Mouse (Mus musculus) myocyte (in vitro differentiated cells): Measurements from ENCODE around the gene Lin9.

Experiments used
- CEBPB ChIP-seq: IDR thresholded peaks from 2 replicates; pipeline ENCODE4 v1.6.1; 2011; ENCODE audit warnings: mild to moderate bottlenecking, moderate library complexity; ENCODE audit not compliant: poor library complexity, insufficient read depth, severe bottlenecking
- E2F4 ChIP-seq: IDR thresholded peaks from one replicate; pipeline ENCODE4 v1.6.1; 2011; ENCODE audit warnings: mild to moderate bottlenecking, control low read depth, moderate library complexity; ENCODE audit not compliant: insufficient read depth
- MAX ChIP-seq: IDR thresholded peaks from one replicate; pipeline ENCODE4 v1.6.1; 2011; ENCODE audit warnings: low read depth, mild to moderate bottlenecking, control low read depth
- MYOD1 ChIP-seq, 3 experiments: IDR thresholded peaks; one replicate each; pipeline ENCODE4 v1.6.1; 2011; ENCODE audit warnings: control low read depth in 2 of 3, low read depth in 2 of 3, mild to moderate bottlenecking in 2 of 3, moderate library complexity in 1 of 3; ENCODE audit not compliant: insufficient read length in 2 of 3, control insufficient read depth in 1 of 3
- MYOG ChIP-seq, 3 experiments: IDR thresholded peaks; one replicate each; pipeline ENCODE4 v1.6.1; 2011; ENCODE audit warnings: control low read depth in 2 of 3, low read depth in 2 of 3, mild to moderate bottlenecking in 2 of 3; ENCODE audit not compliant: insufficient read length in 2 of 3, control insufficient read depth in 1 of 3, insufficient read depth in 1 of 3
- POLR2A ChIP-seq: IDR thresholded peaks from one replicate; pipeline ENCODE4 v1.6.1; 2011; ENCODE audit warnings: low read depth, mild to moderate bottlenecking, control low read depth, moderate library complexity; ENCODE audit not compliant: insufficient read length
- POLR2AphosphoS2 ChIP-seq: IDR thresholded peaks from one replicate; pipeline ENCODE4 v1.6.1; 2011; ENCODE audit warnings: low read depth, control low read depth; ENCODE audit not compliant: insufficient read length
- REST ChIP-seq: IDR thresholded peaks from one replicate; pipeline ENCODE4 v1.6.1; 2011; ENCODE audit warnings: mild to moderate bottlenecking, control low read depth, moderate library complexity; ENCODE audit not compliant: insufficient read depth, insufficient read length
- TCF12 ChIP-seq: IDR thresholded peaks from one replicate; pipeline ENCODE4 v1.6.1; 2011; ENCODE audit warnings: mild to moderate bottlenecking, control low read depth; ENCODE audit not compliant: poor library complexity, insufficient read depth, severe bottlenecking
- USF1 ChIP-seq: IDR thresholded peaks from one replicate; pipeline ENCODE4 v1.6.1; 2011; ENCODE audit warnings: low read depth, mild to moderate bottlenecking, control low read depth, moderate library complexity

DNA sequence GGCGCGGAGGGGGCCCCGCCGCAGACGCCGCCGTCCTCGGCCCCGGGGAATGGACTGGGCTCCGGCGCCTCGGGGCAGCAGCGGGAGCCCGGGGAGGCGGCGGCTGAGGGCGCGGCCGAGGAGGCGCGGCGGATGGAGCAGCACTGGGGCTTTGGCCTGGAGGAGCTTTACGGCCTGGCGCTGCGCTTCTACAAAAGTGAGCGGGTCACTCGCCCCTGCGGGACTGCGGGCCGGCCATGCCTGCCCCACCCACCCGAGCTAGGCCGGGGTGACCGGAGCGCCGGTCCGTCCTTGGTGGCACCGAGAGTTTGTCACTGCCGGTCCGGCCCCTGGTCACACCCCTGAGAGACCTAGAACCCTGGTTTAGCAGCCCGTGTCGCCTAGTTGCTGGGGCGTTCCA is 85.2 kb downstream of the Lin9 start:
- TF ChIP-seq MAX (no peak), POLR2A (no peak), USF1 (no peak), POLR2AphosphoS2 (no peak), REST (no peak), MYOD1 (IDR thresholded peaks at IDR 0.05; ENCODE audit: control insufficient read depth in 1 of 3, insufficient read length in 2 of 3, low read depth in 2 of 3) (no peak), MYOG (IDR thresholded peaks at IDR 0.05; ENCODE audit: control insufficient read depth in 1 of 3, insufficient read depth in 1 of 3, insufficient read length in 2 of 3, low read depth in 2 of 3) (no peak), TCF12 (no peak), CEBPB (no peak), E2F4 (no peak)
